Mouse (Mus musculus): ENCODE measurements around the gene Slc38a1.
"Not testable (repeated sequence)": the region's sequence is repeated elsewhere in the genome, so short reads cannot be mapped to it uniquely, and the experiment has no call there.

Gene Slc38a1

DNA sequence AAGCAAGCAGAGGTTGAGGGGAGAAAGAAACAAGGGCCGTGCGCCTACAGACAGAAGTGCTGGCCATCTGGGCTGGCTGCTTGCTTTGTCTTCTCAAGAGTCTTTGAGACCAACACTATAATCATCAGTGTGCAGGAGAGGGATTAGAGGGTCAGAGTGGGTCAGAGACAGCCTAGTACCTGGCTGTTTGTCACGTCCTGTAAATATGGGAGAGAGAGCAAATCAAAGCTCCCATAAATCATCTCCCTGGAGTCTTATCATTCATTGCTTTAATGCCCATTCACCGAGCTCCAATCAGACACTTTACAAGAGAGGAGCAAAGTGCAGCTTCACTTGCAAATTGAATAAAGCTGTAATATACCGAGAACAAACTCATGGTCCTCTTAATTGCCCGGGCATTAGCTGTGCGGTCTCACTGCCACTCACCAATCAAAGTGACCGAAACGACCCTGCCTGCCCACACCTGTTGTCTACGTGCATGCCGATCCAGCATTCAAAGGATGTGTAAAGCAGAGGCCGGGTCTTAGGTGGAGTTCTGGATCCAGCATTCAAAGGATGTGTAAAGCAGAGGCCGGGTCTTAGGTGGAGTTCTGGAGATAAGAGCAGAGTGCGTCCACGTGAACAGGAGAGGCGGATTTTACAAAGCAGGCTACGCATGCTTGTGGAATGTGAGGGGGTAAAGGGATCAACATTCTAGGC, 15.0 kb upstream of the Slc38a1 start:
- DNase-seq, result no peak

DNA sequence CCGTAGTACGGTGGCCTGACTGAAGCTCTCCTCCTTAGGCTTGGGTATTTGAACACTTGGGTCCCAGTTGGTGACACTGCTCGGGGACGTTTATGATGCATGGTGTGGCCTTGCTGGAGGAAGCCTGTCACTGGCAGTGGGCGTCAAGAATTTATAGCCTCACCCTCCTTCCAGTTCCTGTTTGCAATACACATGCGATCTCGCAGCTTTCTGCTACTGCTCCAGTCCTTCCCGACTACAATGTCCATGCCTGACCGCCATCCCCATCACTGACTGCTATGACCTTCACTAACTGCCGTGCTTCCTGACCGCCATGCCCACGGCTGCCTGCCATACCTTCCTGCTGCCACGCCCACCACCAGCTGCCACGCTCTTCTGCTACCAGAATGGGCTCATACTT, 12.8 kb upstream of the Slc38a1 start:
- no peak for DNase-seq

DNA sequence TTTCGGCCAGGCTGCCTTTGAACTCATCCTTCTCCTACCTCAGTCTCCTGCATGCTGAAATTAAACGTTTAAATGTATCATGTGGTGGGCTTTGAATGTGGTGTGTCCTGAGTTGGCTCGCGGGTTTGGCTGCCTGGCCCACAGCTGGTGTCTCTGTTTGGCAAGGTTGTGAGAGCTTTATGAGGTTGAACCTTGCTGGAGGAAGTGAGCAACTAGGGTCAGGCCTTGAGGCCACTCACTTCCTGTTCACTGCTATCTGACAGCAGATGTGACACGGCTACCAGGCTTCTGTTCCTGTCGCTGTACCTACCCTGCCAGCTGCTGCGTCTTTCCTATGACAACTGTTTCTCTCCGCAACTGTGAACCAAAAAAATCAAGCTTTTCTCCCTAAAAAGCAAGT, 12.0 kb upstream of the Slc38a1 start:
- DNase-seq, result peak; percentile 20

- DNase-seq, result no peak
Measured at GRCm38 (mm10) chr15:96653011-96653410, 10.3 kb upstream of the Slc38a1 start.

GRCm38 (mm10) chr15:96652531-96652930, 9.8 kb upstream of the Slc38a1 start:
- no peak for DNase-seq

DNA sequence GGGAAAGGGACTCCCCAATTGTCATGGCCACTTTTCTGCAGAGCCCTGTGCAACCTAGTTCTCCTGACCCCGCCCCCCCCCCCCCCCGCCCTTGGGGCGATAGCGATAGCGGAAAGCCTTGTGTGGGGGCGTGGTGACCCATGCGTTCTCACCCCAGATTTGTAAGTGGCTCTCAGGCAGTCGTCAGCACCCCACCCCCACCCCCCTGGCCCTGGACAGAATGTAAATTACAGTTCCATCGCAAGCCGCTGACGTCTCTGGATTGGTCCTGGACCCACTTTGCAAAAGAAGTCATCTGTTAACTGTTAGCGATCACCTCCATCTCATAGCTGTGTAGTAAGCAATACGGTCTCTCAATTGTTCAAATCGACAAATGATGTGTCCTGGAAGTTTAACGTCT, 4.7 kb upstream of the Slc38a1 start:
- DNase-seq, result no peak

DNA sequence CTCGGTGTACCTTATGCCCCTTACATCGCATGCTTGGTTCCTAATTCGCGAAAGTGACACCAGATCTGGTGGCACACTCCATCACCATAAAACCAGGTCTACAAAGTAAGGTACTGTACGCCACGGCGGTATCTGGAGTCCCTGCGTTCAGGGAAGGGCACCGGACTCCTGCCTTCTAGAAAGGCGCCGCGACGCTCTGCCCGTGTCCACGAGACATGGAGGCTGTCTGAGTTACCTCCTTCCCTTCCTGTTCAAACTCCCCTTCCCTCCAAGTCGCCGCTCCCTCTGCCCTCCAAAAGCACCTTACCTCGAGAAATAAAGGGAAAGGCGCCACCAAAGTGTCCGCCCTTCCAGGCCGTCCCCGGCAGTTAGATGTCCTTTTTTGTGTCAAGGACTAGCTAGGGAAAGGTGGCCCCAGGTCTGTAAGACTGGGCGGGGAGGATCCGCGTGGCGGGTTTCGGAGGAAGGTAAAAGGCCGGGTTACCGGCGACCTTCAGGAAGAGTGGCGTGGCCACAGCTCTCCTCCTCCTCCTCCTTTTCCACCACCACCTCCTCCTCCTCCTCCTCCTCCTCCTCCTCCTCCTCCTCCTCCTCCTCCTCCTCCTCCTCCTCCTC, 785 bp downstream of the Slc38a1 start:
- peak; percentile 16 for DNase-seq

DNA sequence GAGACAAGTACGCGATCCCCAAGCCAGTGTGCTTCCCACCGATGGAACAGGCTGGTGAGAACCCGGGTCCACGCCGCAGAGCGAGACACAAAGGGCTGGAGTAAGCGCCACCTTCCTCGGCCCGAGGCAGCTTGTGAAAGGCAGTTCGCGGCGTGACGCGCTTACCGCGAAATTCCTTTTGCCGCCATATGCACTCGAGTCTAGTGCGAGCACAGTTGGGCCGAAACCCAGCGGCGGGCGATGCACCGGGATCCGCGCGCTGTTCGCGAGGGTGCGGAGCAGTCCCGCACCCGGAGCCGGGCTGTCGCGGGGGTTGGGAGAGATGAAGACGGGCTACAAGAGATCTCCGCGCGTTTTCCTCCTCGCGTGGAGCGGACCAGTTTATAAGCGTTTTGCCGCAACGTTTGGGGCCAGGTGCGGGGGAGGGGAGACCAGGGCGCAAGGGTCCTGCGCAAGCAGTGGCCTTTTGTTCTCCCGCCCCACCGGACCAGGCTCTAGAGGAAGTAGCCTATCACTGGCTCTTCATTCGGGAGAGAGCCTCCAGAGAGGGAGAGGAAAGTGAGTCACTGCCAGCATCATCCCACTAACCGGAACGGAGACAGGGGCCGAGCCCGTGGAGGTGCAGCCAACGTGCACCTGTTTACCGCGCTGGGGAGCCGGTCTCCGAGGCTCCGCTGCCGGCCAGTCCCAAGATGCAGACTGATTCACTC, 1.4 kb downstream of the Slc38a1 start:
- peak; percentile 54 for DNase-seq

GRCm38 (mm10) chr15:96640291-96640985, 2.3 kb downstream of the Slc38a1 start:
- no peak for DNase-seq

DNA sequence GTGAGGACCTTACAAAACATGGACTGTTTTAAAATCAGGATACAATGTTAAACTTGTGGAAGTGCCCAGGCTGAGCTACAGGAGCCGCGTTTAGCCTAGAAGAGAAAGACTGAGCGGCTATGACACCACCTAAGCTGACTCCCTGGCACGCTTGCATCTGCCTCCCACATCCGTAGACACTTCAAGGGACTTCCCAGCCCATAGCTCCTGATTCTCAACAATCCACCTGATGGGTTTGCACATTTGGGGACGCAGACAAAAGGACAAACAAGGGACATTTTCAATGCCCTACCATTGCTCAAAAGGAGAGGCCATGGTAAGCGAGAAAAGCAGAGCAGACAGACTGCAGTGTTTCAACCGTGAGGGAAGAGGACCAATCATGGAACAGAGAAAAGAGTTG, 3.1 kb downstream of the Slc38a1 start:
- DNase-seq, result no peak

GRCm38 (mm10) chr15:96638656-96639055, 4.1 kb downstream of the Slc38a1 start:
- DNase-seq, result no peak

DNA sequence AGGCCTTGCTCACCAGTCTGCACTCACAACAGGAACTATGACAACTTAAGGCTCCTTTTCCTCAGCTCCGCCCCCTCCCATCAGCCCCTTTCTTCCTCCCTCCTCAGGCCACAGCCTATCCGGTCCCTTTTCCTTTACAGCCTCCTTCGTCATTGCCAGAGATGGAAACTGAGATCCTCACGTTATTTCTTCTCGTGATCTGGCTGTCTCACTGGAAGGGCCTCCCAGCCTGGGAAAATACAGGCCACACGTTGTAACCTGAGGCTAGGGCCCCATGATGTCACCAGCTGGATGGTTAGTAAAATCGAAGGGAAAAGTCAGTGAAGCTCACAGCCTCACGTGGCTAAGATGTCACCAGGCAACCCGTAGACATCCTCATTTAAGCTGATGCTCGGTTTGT, 4.5 kb downstream of the Slc38a1 start:
- DNase-seq, result no peak

- no peak for DNase-seq
Measured at GRCm38 (mm10) chr15:96634670-96635405, 7.9 kb downstream of the Slc38a1 start.

- no peak for DNase-seq
Measured at GRCm38 (mm10) chr15:96632201-96632600, 10.5 kb downstream of the Slc38a1 start.

DNA sequence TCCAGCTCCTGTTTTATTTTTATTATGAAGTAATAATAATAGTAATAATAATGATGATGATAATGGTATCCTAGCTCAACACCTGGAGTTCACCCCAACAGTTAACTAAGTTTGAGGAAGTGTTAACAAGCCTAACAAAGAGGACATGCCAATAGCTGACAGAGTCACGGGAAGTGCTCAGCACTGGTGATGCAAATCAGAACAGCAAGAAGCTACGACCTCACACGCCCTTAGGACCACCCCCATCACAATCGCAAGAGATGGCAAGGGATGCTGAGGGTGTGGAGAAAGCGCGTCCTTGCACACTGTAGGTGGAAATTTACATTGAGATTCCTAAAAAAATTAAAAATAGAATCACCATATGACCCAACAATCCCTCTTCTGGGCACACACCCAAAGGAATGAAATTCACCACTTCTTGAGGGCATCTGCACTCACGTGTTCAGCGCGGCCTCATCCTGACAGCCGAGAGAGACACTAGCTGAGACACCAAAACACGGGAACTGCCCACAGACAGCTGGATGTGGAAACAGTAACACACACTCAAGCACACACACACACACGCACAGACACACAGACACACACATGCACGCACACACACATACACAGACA, 11.5 kb downstream of the Slc38a1 start:
- no peak for DNase-seq

DNA sequence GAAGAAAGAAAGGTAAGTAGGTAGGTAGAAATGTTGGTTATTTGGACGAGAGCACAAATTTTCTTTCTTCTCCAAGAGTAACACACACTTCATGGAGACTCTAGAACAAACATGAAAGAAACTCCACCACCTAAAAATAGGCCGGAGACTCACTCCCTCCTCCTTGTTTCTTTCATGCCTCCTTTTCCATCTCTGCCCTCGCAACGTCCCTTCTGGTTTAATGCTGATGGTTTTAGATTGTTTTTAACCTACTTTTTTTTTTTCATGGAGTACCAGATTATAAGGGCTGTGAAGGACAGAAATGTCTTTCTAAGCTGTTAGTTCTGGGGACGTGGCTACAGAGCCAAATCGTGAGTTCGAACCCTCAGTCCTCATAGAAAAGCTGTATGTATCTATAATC, 14.5 kb downstream of the Slc38a1 start:
- DNase-seq, result no peak

DNA sequence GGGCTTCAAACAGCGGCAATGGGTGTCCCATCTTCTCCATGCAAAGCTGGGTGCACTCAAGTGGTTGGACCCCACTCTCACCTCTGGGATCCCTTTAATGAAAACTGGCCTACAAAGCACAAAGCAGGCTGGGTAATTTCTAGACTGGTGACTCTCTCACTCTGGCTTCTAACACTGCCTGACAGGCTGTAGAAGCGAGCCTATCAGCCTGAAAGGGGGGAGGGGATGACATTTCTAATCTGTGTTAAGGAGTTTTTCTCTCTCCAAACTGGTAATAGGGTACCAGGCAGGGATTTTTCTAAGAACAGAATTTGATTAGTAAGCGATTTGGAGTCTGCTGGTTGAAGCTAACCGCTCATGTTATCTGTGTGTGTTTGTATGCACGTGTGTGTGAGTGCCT, 15.8 kb downstream of the Slc38a1 start:
- no peak for DNase-seq

GRCm38 (mm10) chr15:96625012-96625411, 17.7 kb downstream of the Slc38a1 start:
- DNase-seq, result not testable (repeated sequence)

DNA sequence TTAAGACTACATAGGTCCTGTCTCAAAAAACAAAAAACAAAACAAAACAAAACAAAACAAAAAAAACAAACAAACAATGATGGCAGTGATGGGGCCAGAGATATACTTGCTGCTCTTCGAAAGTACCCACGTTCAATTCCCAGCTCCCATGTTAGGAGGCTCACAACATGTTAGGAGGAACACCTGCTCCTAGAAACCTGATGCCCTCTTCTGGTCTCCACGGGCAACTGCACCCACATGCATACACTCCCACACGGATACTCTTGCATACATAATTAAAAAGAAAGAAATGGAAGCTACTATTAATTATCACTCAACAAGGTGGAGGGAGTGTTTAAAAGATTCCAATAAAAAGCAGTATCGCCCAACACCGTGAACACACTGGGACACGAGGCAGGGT, 20.3 kb downstream of the Slc38a1 start:
- DNase-seq, result no peak

GRCm38 (mm10) chr15:96621686-96622085, 21.0 kb downstream of the Slc38a1 start:
- no peak for DNase-seq

- no peak for DNase-seq
Measured at GRCm38 (mm10) chr15:96617555-96617954, 25.2 kb downstream of the Slc38a1 start.

DNA sequence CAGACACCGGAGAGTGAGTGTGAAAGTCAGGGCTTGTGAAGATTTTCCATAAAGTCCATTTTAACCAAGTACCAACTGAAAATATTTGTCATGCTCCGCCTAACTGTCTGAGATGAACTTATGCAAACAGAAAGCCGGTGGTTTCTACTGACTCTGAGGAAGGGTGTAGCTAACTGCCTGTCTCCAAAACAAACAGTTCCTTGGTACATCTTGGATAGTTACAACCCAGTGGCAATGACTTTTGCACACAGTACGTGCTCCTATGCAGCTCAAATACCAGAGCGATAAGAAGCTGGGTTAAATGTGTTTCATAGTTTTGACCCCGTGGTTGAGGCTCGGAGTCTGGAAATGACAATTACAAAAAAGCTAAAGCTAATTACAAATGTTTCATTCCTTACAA, 34.0 kb downstream of the Slc38a1 start:
- no peak for DNase-seq

Data from kidney, postnatal 14 days (tissue).